ENCODE assay signal across 7 mouse cellular contexts in genomic region chr3:105538819-105539607, GRCm38 (mm10).
DNase-seq lines count a peak whose midpoint lies in the region; ATAC-seq and TF ChIP-seq lines count a peak whose summit lies in the region.

No protein-coding gene starts in this region.

- WGBS in lung, embryonic 15.5 days, result 9% methylated on average over 13 of the region's 13 CpGs
- 20% methylated on average over 13 of the region's 13 CpGs for WGBS in forebrain, postnatal 0 days
- 17% methylated on average over 13 of the region's 13 CpGs for WGBS in olfactory bulb, adult 2 months

- no peak for DNase-seq in lung, postnatal 25 days (ENCODE audit: low spot score)
- peak; percentile 65 for DNase-seq in forebrain, postnatal 0 days
- DNase-seq in heart, postnatal 4 days, result peak; percentile 60
- DNase-seq in left cerebral cortex, adult 9 months (ENCODE audit: low spot score in 2 of 2), result no peak

- H3K9me3 ChIP-seq in lung, embryonic 15.5 days, result no peaks in the 10 kb centered on the region
- no peaks in the 10 kb centered on the region for H3K9me3 ChIP-seq in forebrain, postnatal 0 days (ENCODE audit: low read length)

- no peak overlapping the region for H3K4me2 ChIP-seq in lung, embryonic 15.5 days
- no peak overlapping the region for H3K4me2 ChIP-seq in forebrain, postnatal 0 days (ENCODE audit: low read depth)

- H3K9ac ChIP-seq in lung, embryonic 15.5 days, result no peak overlapping the region
- no peak overlapping the region for H3K9ac ChIP-seq in forebrain, postnatal 0 days

- no peak for TF ChIP-seq POLR2A in olfactory bulb, adult 2 months (IDR thresholded peaks at IDR 0.05; ENCODE audit: insufficient read depth, low read depth, low read length)

- no peak overlapping the region for H3K27ac ChIP-seq in lung, embryonic 15.5 days
- peak overlapping the region; percentile 62; the same call in 1 of the 2 replicates for H3K27ac ChIP-seq in forebrain, postnatal 0 days (ENCODE audit: low read depth, low read length)
- H3K27ac ChIP-seq in olfactory bulb, adult 2 months (ENCODE audit: insufficient read depth, low read depth, low read length), result peak overlapping the region; percentile 80

- H3K27me3 ChIP-seq in lung, embryonic 15.5 days, result no peaks in the 10 kb centered on the region
- no peaks in the 10 kb centered on the region for H3K27me3 ChIP-seq in forebrain, postnatal 0 days (ENCODE audit: insufficient read depth, low read length)

- peaks cover 10% of the 10 kb centered on the region; the same call in 1 of the 2 replicates for H3K4me1 ChIP-seq in lung, embryonic 15.5 days
- peaks cover 18% of the 10 kb centered on the region for H3K4me1 ChIP-seq in forebrain, postnatal 0 days (ENCODE audit: insufficient read depth)
- H3K4me1 ChIP-seq in olfactory bulb, adult 2 months (ENCODE audit: control insufficient read depth, insufficient read depth, low read length), result peaks cover 26% of the 10 kb centered on the region

- H3K4me3 ChIP-seq in lung, embryonic 15.5 days, result no peak overlapping the region
- no peak overlapping the region for H3K4me3 ChIP-seq in forebrain, postnatal 0 days (ENCODE audit: low read depth, low read length)
- H3K4me3 ChIP-seq in olfactory bulb, adult 2 months (ENCODE audit: insufficient read depth, low read depth, low read length), result no peak overlapping the region

- ATAC-seq in lung, embryonic 15.5 days (ENCODE audit: borderline replicate concordance, extremely low read depth, low FRiP score, low TSS enrichment), result peak; percentile 62; the same call in 1 of the 2 replicates
- ATAC-seq in forebrain, postnatal 0 days, result peak; percentile 92
- ATAC-seq in CD4-positive, CD25-positive, alpha-beta regulatory T cell, adult 4 months, result no peak

- H3K36me3 ChIP-seq in lung, embryonic 15.5 days, result no peaks in the 10 kb centered on the region
- no peaks in the 10 kb centered on the region for H3K36me3 ChIP-seq in forebrain, postnatal 0 days (ENCODE audit: insufficient read depth)

- TF ChIP-seq CTCF in forebrain, postnatal 0 days (IDR thresholded peaks at IDR 0.05; ENCODE audit: low read depth), result no peak
- no peak for TF ChIP-seq CTCF in olfactory bulb, adult 2 months (IDR thresholded peaks at IDR 0.05; ENCODE audit: insufficient read depth, low read depth, low read length)

Comparison
In these comparisons a context has a peak if more than half of its experiments do, and no peak if none do; other contexts are left out.
1. DNase-seq: peak in forebrain, postnatal 0 days (single experiment) and heart, postnatal 4 days (single experiment); none in lung, postnatal 25 days (single experiment) and left cerebral cortex, adult 9 months (0 of 2).